Mouse (Mus musculus): ENCODE measurements around the gene Sod3. TPM values are rescaled to one million over a fixed set of nuclear protein-coding genes. Genes with fewer than 3 reads are reported as not detected.

Sod3 gene
- polyA plus RNA-seq, 1 experiment from 2014 or later, result 0.39 TPM

DNA sequence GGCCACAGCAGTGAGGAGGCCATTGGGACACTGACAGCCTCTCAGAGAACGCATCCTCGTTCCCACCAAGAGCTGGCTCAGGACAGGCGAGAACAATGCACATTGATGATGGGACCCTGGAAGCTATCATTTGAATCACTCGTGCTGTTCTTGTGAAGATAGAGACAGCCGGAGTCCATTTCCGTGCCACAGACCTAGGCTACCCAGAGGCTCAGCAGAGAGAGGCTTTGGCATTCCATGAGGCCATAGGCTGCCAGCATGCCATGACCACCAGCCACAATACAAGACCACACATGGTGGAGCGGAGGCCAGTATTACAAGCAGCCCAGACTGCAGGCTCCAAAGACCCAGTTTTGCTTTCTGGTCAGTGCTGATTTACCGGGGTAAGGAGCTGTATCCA is 19.2 kb downstream of the Sod3 start:
- Histone ChIP-seq H3K4me1 (ENCODE audit: control insufficient read depth in 2 of 2, insufficient read depth in 2 of 2, low read length in 2 of 2) (no peaks in the 10 kb centered on the region), H3K9ac (ENCODE audit: low read length) (no peak overlapping the region), H3K27ac (replicated peaks in 1 of 2; ENCODE audit: control insufficient read depth in 1 of 2, insufficient read depth in 1 of 2, low read depth in 2 of 2, low read length in 2 of 2) (no peak overlapping the region), H3K4me3 (ENCODE audit: control insufficient read depth in 1 of 2, insufficient read depth in 1 of 2, low read depth in 1 of 2, low read length in 2 of 2) (no peak overlapping the region), H3K27me3 (ENCODE audit: control insufficient read depth, insufficient read depth, low read length) (no peaks in the 10 kb centered on the region), H3K36me3 (ENCODE audit: control insufficient read depth, insufficient read depth, low read length) (no peaks in the 10 kb centered on the region), H3K9me3 (ENCODE audit: control insufficient read depth, low read length) (no peaks in the 10 kb centered on the region), H3K4me2 (ENCODE audit: low read length) (no peak overlapping the region)
- ATAC-seq (ENCODE audit: insufficient number of reproducible peaks, insufficient read depth, low FRiP score, low read depth), result no peak
- WGBS, result 70% methylated on average over 8 of the region's 8 CpGs

DNA sequence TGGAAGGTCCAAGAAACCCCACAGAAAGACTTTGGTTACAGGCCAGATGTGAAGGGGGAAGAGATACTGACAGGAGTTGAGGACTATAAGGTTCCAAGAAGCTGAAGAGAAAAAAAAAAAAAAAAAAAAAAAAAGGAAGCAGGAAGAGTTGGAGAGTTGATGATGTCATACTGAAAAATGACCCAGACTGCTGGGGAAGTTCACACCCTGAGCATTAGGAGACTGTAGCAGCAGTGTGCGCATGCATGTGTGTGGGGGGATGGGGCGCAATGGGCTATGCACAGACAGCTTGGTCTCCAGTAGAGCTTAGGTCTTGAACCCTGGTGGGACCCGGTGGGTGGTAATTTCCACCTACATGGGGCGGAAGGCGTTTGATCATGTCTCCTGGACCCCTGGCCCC is 20.2 kb downstream of the Sod3 start:
- Histone ChIP-seq H3K9ac (ENCODE audit: low read length) (no peak overlapping the region), H3K36me3 (ENCODE audit: control insufficient read depth, insufficient read depth, low read length) (no peaks in the 10 kb centered on the region), H3K4me2 (ENCODE audit: low read length) (no peak overlapping the region), H3K9me3 (ENCODE audit: control insufficient read depth, low read length) (no peaks in the 10 kb centered on the region), H3K4me1 (ENCODE audit: control insufficient read depth in 2 of 2, insufficient read depth in 2 of 2, low read length in 2 of 2) (no peaks in the 10 kb centered on the region), H3K27ac (replicated peaks in 1 of 2; ENCODE audit: control insufficient read depth in 1 of 2, insufficient read depth in 1 of 2, low read depth in 2 of 2, low read length in 2 of 2) (no peak overlapping the region), H3K27me3 (ENCODE audit: control insufficient read depth, insufficient read depth, low read length) (no peaks in the 10 kb centered on the region), H3K4me3 (ENCODE audit: control insufficient read depth in 1 of 2, insufficient read depth in 1 of 2, low read depth in 1 of 2, low read length in 2 of 2) (no peak overlapping the region)
- 74% methylated on average over 5 of the region's 5 CpGs for WGBS
- no peak for ATAC-seq (ENCODE audit: insufficient number of reproducible peaks, insufficient read depth, low FRiP score, low read depth)

DNA sequence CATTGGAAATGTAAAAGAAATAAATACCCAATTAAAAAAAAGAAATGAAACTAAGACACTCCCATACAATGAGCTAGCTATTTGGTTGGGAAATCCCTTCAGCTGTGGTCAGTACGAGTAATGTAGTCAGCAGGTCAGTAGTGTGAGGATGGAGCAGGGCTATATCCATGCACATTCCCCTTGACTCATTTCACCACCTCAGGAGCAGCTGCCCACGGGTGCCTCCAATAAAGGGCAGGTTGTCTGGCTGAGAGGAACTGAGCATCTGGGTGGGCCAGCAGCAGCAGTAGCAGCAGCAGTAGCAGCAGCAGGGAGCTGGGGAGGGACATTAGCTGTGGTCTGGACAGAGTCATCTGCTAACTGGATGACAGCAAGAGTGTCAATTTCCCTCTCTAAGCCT is 22.4 kb downstream of the Sod3 start:
- Histone ChIP-seq H3K4me3 (ENCODE audit: control insufficient read depth in 1 of 2, insufficient read depth in 1 of 2, low read depth in 1 of 2, low read length in 2 of 2) (no peak overlapping the region), H3K4me1 (ENCODE audit: control insufficient read depth in 2 of 2, insufficient read depth in 2 of 2, low read length in 2 of 2) (no peaks in the 10 kb centered on the region), H3K9me3 (ENCODE audit: control insufficient read depth, low read length) (no peaks in the 10 kb centered on the region), H3K4me2 (ENCODE audit: low read length) (no peak overlapping the region), H3K27me3 (ENCODE audit: control insufficient read depth, insufficient read depth, low read length) (no peaks in the 10 kb centered on the region), H3K9ac (ENCODE audit: low read length) (no peak overlapping the region), H3K27ac (replicated peaks in 1 of 2; ENCODE audit: control insufficient read depth in 1 of 2, insufficient read depth in 1 of 2, low read depth in 2 of 2, low read length in 2 of 2) (no peak overlapping the region), H3K36me3 (ENCODE audit: control insufficient read depth, insufficient read depth, low read length) (no peaks in the 10 kb centered on the region)
- no peak for ATAC-seq (ENCODE audit: insufficient number of reproducible peaks, insufficient read depth, low FRiP score, low read depth)
- WGBS, result 54% methylated on average over 2 of the region's 2 CpGs

DNA sequence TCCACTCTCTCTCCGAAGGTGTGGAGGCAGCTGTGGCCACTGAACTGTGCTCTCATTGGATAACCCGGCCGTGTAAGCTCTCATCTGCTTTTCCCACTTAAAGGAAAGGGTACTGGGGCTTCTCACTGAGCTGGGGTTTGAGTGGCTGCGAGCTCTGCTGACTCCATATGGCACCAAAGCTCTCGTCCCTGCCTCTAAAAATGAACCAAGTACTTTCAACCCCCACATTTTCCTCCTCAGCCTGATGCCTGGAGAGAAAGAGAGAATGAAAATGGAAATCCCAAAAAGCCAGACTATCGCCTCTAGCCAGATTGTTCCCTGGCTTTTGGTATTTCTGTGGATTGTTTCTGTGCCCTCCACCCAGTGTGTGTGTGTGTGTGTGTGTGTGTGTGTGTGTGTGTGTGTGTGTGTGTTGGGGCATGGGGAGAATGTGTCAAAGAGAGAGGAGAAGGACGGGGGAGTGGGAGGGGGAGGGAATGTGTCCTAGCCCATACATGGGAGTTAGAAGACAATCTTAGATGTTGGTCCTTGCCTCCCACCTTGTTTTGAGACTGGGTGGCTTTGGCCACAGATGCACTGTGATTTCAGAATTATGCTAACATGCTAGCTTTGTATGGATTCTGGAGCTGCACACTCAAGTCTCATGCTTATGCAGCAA is 24.6 kb downstream of the Sod3 start:
- WGBS, result 62% methylated on average over 7 of the region's 7 CpGs
- ATAC-seq (ENCODE audit: insufficient number of reproducible peaks, insufficient read depth, low FRiP score, low read depth), result no peak

DNA sequence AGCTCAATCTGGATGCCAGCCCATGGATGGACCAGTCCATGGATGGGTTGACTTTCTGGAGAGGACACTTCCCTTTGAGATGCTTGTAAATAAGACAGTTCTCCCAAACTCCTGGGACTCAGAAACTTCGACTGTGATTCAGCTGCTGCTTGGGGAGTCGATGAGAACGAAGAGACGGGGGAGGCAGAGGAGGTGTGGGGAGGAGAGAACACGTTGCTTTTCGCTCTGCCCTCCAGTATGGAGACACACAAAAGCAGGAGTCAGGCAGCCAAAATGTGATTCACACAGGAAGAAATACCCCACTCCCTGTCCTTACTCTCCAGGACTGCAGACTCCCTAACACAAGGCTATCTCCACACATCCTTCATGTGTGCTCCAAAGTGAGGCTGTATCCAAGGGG is 26.8 kb downstream of the Sod3 start:
- Histone ChIP-seq H3K36me3 (ENCODE audit: control insufficient read depth, insufficient read depth, low read length) (no peaks in the 10 kb centered on the region), H3K27me3 (ENCODE audit: control insufficient read depth, insufficient read depth, low read length) (no peaks in the 10 kb centered on the region), H3K27ac (replicated peaks in 1 of 2; ENCODE audit: control insufficient read depth in 1 of 2, insufficient read depth in 1 of 2, low read depth in 2 of 2, low read length in 2 of 2) (no peak overlapping the region), H3K9me3 (ENCODE audit: control insufficient read depth, low read length) (no peaks in the 10 kb centered on the region), H3K9ac (ENCODE audit: low read length) (no peak overlapping the region), H3K4me3 (ENCODE audit: control insufficient read depth in 1 of 2, insufficient read depth in 1 of 2, low read depth in 1 of 2, low read length in 2 of 2) (no peak overlapping the region), H3K4me1 (ENCODE audit: control insufficient read depth in 2 of 2, insufficient read depth in 2 of 2, low read length in 2 of 2) (no peaks in the 10 kb centered on the region), H3K4me2 (ENCODE audit: low read length) (no peak overlapping the region)
- no peak for ATAC-seq (ENCODE audit: insufficient number of reproducible peaks, insufficient read depth, low FRiP score, low read depth)
- WGBS, result 83% methylated on average over 6 of the region's 6 CpGs

More for the DNA sequence above, 24.6 kb downstream of the Sod3 start:
- Histone ChIP-seq H3K9ac (ENCODE audit: low read length) (no peak overlapping the region), H3K9me3 (ENCODE audit: control insufficient read depth, low read length) (no peaks in the 10 kb centered on the region), H3K27ac (replicated peaks in 1 of 2; ENCODE audit: control insufficient read depth in 1 of 2, insufficient read depth in 1 of 2, low read depth in 2 of 2, low read length in 2 of 2) (no peak overlapping the region), H3K4me1 (ENCODE audit: control insufficient read depth in 2 of 2, insufficient read depth in 2 of 2, low read length in 2 of 2) (no peaks in the 10 kb centered on the region), H3K4me3 (ENCODE audit: control insufficient read depth in 1 of 2, insufficient read depth in 1 of 2, low read depth in 1 of 2, low read length in 2 of 2) (no peak overlapping the region), H3K36me3 (ENCODE audit: control insufficient read depth, insufficient read depth, low read length) (no peaks in the 10 kb centered on the region), H3K27me3 (ENCODE audit: control insufficient read depth, insufficient read depth, low read length) (no peaks in the 10 kb centered on the region), H3K4me2 (ENCODE audit: low read length) (no peak overlapping the region)

DNA sequence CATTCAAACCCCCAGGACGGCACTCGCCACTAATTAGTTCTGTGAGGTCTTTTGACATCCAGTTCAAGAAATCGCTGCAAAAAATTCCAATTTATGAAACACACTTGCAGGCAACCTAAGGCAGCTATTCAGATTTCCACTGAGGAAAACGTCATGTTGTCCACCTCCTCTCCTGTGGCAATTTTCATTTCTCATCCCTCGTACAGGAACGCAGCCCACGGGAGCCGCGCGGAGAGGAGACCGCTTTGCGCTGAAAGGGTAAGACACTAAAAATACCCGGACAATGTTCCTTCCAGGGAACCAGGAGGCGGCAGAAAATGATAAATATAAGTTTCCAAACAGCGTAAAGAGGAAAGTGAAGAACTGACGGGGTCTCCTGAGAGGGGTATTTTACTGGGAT is 27.9 kb downstream of the Sod3 start:
- ATAC-seq (ENCODE audit: insufficient number of reproducible peaks, insufficient read depth, low FRiP score, low read depth), result no peak
- Histone ChIP-seq H3K36me3 (ENCODE audit: control insufficient read depth, insufficient read depth, low read length) (no peaks in the 10 kb centered on the region), H3K9ac (ENCODE audit: low read length) (no peak overlapping the region)

DNA sequence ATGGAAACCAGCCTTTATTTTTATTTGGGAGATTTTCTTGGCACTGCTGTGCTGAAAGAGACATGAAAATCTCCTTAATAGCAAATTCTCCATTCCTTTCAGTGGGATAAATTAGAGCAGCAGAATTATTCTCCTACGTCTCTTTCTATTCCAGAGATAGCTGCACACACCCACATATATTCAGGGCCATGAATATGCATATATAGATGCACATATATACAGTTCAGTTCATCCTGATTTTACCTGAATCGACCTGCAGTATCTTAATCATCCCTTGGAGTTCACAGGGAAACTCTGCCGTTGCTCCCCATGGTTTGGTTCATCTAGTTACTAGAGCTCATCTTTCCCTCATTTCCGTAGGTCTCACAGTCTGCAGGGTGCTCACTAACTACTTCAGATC is 30.2 kb downstream of the Sod3 start:
- WGBS, result 78% methylated on average over 4 of the region's 4 CpGs
- H3K4me2 ChIP-seq (ENCODE audit: low read length), result no peak overlapping the region
- H3K36me3 ChIP-seq (ENCODE audit: control insufficient read depth, insufficient read depth, low read length), result no peaks in the 10 kb centered on the region
- H3K27me3 ChIP-seq (ENCODE audit: control insufficient read depth, insufficient read depth, low read length), result no peaks in the 10 kb centered on the region
- H3K27ac ChIP-seq (replicated peaks in 1 of 2; ENCODE audit: control insufficient read depth in 1 of 2, insufficient read depth in 1 of 2, low read depth in 2 of 2, low read length in 2 of 2), result no peak overlapping the region
- H3K9me3 ChIP-seq (ENCODE audit: control insufficient read depth, low read length), result no peaks in the 10 kb centered on the region
- H3K4me3 ChIP-seq (ENCODE audit: control insufficient read depth in 1 of 2, insufficient read depth in 1 of 2, low read depth in 1 of 2, low read length in 2 of 2), result no peak overlapping the region
- no peak overlapping the region for H3K9ac ChIP-seq (ENCODE audit: low read length)
- ATAC-seq (ENCODE audit: insufficient number of reproducible peaks, insufficient read depth, low FRiP score, low read depth), result no peak
- no peaks in the 10 kb centered on the region for H3K4me1 ChIP-seq (ENCODE audit: control insufficient read depth in 2 of 2, insufficient read depth in 2 of 2, low read length in 2 of 2)

More for the DNA sequence above, 27.9 kb downstream of the Sod3 start:
- no peaks in the 10 kb centered on the region for H3K9me3 ChIP-seq (ENCODE audit: control insufficient read depth, low read length)
- 78% methylated on average over 16 of the region's 16 CpGs for WGBS
- H3K4me1 ChIP-seq (ENCODE audit: control insufficient read depth in 2 of 2, insufficient read depth in 2 of 2, low read length in 2 of 2), result no peaks in the 10 kb centered on the region
- H3K27ac ChIP-seq (replicated peaks in 1 of 2; ENCODE audit: control insufficient read depth in 1 of 2, insufficient read depth in 1 of 2, low read depth in 2 of 2, low read length in 2 of 2), result no peak overlapping the region
- H3K4me2 ChIP-seq (ENCODE audit: low read length), result no peak overlapping the region
- H3K27me3 ChIP-seq (ENCODE audit: control insufficient read depth, insufficient read depth, low read length), result no peaks in the 10 kb centered on the region
- no peak overlapping the region for H3K4me3 ChIP-seq (ENCODE audit: control insufficient read depth in 1 of 2, insufficient read depth in 1 of 2, low read depth in 1 of 2, low read length in 2 of 2)

DNA sequence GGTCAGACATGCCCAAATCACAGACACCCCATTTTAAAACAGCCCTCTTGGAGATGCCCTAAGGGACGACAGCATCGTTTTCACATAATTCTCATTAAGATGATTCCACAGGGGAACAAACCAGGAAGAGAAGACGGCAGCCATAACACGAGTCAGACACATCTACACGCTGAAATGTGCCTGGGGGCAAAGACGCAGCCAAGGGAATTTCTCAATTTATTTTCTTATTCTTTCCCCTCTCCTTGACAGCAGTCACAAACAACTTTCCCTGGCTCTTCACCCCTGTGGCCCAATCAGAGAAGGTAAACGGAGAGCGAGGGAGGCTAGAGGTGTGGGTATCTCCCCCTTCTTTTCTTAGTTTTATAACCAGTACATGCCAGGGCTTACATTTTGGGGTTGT is 40.8 kb downstream of the Sod3 start:
- no peak overlapping the region for H3K9ac ChIP-seq (ENCODE audit: low read length)
- H3K4me1 ChIP-seq (ENCODE audit: control insufficient read depth in 2 of 2, insufficient read depth in 2 of 2, low read length in 2 of 2), result peaks cover 0 to 2% of the 10 kb centered on the region in 2 experiments; a peak in 1 of 4 replicates
- no peaks in the 10 kb centered on the region; the same call in 1 of the 2 replicates for H3K36me3 ChIP-seq (ENCODE audit: control insufficient read depth, insufficient read depth, low read length)
- no peak overlapping the region for H3K4me3 ChIP-seq (ENCODE audit: control insufficient read depth in 1 of 2, insufficient read depth in 1 of 2, low read depth in 1 of 2, low read length in 2 of 2)
- no peak overlapping the region for H3K4me2 ChIP-seq (ENCODE audit: low read length)
- WGBS, result 89% methylated on average over 8 of the region's 8 CpGs
- H3K27ac ChIP-seq (replicated peaks in 1 of 2; ENCODE audit: control insufficient read depth in 1 of 2, insufficient read depth in 1 of 2, low read depth in 2 of 2, low read length in 2 of 2), result no peak overlapping the region
- H3K27me3 ChIP-seq (ENCODE audit: control insufficient read depth, insufficient read depth, low read length), result no peaks in the 10 kb centered on the region
- no peak for ATAC-seq (ENCODE audit: insufficient number of reproducible peaks, insufficient read depth, low FRiP score, low read depth)
- no peaks in the 10 kb centered on the region for H3K9me3 ChIP-seq (ENCODE audit: control insufficient read depth, low read length)
